ENCODE assay signal across 17 mouse cellular contexts in the genomic region with DNA sequence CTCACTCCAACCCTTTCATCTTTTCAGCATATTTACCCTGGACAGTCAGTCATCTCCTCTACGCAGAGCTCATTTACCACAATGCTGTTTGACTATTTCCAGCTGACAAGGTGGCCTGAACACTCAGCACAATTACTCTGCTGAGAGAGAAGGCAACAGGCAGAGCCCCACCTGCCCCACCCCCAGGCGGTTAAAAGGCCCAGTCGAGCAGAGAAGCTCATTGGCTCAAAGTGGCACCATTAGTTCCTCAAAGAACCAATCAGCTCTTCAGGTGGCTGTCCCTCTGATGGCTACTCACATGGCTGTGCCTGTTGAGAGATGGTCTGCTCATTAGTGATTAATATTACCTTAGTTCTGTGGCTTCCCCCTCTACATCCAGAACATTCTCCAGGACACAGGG. TPM values are rescaled to one million over a fixed set of nuclear protein-coding genes. Genes with fewer than 3 reads are reported as not detected.
DNase-seq lines count a peak whose midpoint lies in the region; ATAC-seq lines count a peak whose summit lies in the region.
"Had no signal": no experiment of that assay in that cellular context is flagged by ENCODE, and none has a peak within 500 bp of the region (broad histone marks: within the 10 kb centered on the region; RNA-seq: fewer than 3 reads in every experiment).

No protein-coding gene starts in this region.

- no peak overlapping the region for H3K4me3 ChIP-seq in neural tube, embryonic 11.5 days (ENCODE audit: low read depth, low read length)
- no peak overlapping the region for H3K4me3 ChIP-seq in limb, embryonic 11.5 days (ENCODE audit: low read depth, low read length)
- H3K4me3 ChIP-seq: embryonic facial prominence, embryonic 13.5 days; heart, embryonic 15.5 days; limb, embryonic 13.5 days had no signal

- no peak overlapping the region for H3K9ac ChIP-seq in neural tube, embryonic 11.5 days (ENCODE audit: low read length)
- no peak overlapping the region for H3K9ac ChIP-seq in limb, embryonic 11.5 days (ENCODE audit: low read length)
- H3K9ac ChIP-seq: embryonic facial prominence, embryonic 13.5 days; heart, embryonic 15.5 days; limb, embryonic 13.5 days; liver, postnatal 0 days had no signal

- peak; percentile 48 for DNase-seq in neural tube, embryonic 11.5 days (ENCODE audit: low spot score)
- no peak for DNase-seq in neural tube, embryonic 10.5 days (ENCODE audit: extremely low spot score, low spot score)
- DNase-seq in embryo, embryonic 9.5 days (ENCODE audit: extremely low spot score), result peak; percentile 31
- DNase-seq in limb, embryonic 11.5 days (ENCODE audit: low spot score), result peak; percentile 56
- DNase-seq in yolk sac, embryonic 10.5 days (ENCODE audit: low spot score), result peak; percentile 52
- no peak for DNase-seq in gastrocnemius, postnatal 25 days
- no peak for DNase-seq in kidney, postnatal 14 days
- DNase-seq in gastrocnemius, postnatal 4 days (ENCODE audit: low spot score in 2 of 2), result no peak
- DNase-seq: adrenal gland, adult 8-10 months; liver, postnatal 0 days; lung, postnatal 4 days; thymus, postnatal 4 days had no signal

- H3K36me3 ChIP-seq in neural tube, embryonic 11.5 days (ENCODE audit: control insufficient read depth, insufficient read depth, low read length), result no peaks in the 10 kb centered on the region
- H3K36me3 ChIP-seq in limb, embryonic 11.5 days (ENCODE audit: control insufficient read depth, insufficient read depth, low read length), result no peaks in the 10 kb centered on the region
- H3K36me3 ChIP-seq: embryonic facial prominence, embryonic 13.5 days; heart, embryonic 15.5 days; limb, embryonic 13.5 days had no signal

- peaks cover 12% of the 10 kb centered on the region for H3K27me3 ChIP-seq in neural tube, embryonic 11.5 days (ENCODE audit: control insufficient read depth, insufficient read depth, low read length)
- peaks cover 10% of the 10 kb centered on the region; the same call in 1 of the 2 replicates for H3K27me3 ChIP-seq in limb, embryonic 11.5 days (ENCODE audit: control insufficient read depth, insufficient read depth, low read length)
- H3K27me3 ChIP-seq: heart, embryonic 15.5 days had no signal

- H3K4me2 ChIP-seq in neural tube, embryonic 11.5 days (ENCODE audit: low read depth), result no peak overlapping the region
- H3K4me2 ChIP-seq in limb, embryonic 11.5 days (ENCODE audit: low read depth, severe bottlenecking), result no peak overlapping the region
- H3K4me2 ChIP-seq: embryonic facial prominence, embryonic 13.5 days; heart, embryonic 15.5 days had no signal

- 57% methylated on average over 3 of the region's 3 CpGs for WGBS in neural tube, embryonic 11.5 days
- WGBS in limb, embryonic 11.5 days, result 34% methylated on average over 3 of the region's 3 CpGs

- H3K27ac ChIP-seq in neural tube, embryonic 11.5 days (ENCODE audit: low read depth, low read length), result no peak overlapping the region
- no peak overlapping the region for H3K27ac ChIP-seq in limb, embryonic 11.5 days (replicated peaks; ENCODE audit: low read depth, low read length)
- H3K27ac ChIP-seq: embryonic facial prominence, embryonic 13.5 days; heart, embryonic 15.5 days; kidney, postnatal 0 days; limb, embryonic 13.5 days had no signal

- ATAC-seq in neural tube, embryonic 11.5 days (ENCODE audit: insufficient read depth, low FRiP score, low TSS enrichment), result no peak
- ATAC-seq in limb, embryonic 11.5 days (ENCODE audit: insufficient number of reproducible peaks, low FRiP score, low TSS enrichment, low read depth), result no peak
- ATAC-seq: inflammation-experienced regulatory T-cells, adult 6 months; liver, postnatal 0 days had no signal

- peaks cover 6% of the 10 kb centered on the region; the same call in 1 of the 2 replicates for H3K4me1 ChIP-seq in neural tube, embryonic 11.5 days (ENCODE audit: control insufficient read depth, insufficient read depth, low read length)
- 0 out of 2 replicates have a peak, but pooled peaks cover 3% of the 10 kb centered on the region for H3K4me1 ChIP-seq in limb, embryonic 11.5 days (ENCODE audit: control insufficient read depth, insufficient read depth, low read length)

- no peaks in the 10 kb centered on the region for H3K9me3 ChIP-seq in neural tube, embryonic 11.5 days (ENCODE audit: control insufficient read depth, low read length)
- no peaks in the 10 kb centered on the region for H3K9me3 ChIP-seq in limb, embryonic 11.5 days (ENCODE audit: control insufficient read depth, low read length)
- H3K9me3 ChIP-seq: embryonic facial prominence, embryonic 13.5 days; heart, embryonic 15.5 days; limb, embryonic 13.5 days had no signal

RNA-seq across cellular contexts. Expression of gene Bend4, which starts 3.5 kb away (rescaled TPM):
- 10.0 and 10.8 TPM in 2 replicates for polyA plus RNA-seq in neural tube, embryonic 11.5 days (2014; fragmentation: Nextera tagmentation; extraction: Ambion mirVana)
- 12.1 and 16.0 TPM in 2 replicates for polyA plus RNA-seq in limb, embryonic 11.5 days (2014; fragmentation: Nextera tagmentation; extraction: Ambion mirVana)
- under 1 TPM; 0.28 to 0.32 TPM for total RNA-seq in gastrocnemius, postnatal 25 days (2021)
- 1 to 10 TPM; 4.9 to 5.0 TPM for total RNA-seq in gastrocnemius, postnatal 4 days (2021)

Comparison
In these comparisons a context has a peak if more than half of its experiments do, and no peak if none do; other contexts are left out.
1. DNase-seq: peak in neural tube, embryonic 11.5 days (single experiment), embryo, embryonic 9.5 days (single experiment), limb, embryonic 11.5 days (single experiment) and yolk sac, embryonic 10.5 days (single experiment); none in neural tube, embryonic 10.5 days (single experiment), gastrocnemius, postnatal 25 days (single experiment), kidney, postnatal 14 days (single experiment) and gastrocnemius, postnatal 4 days (0 of 2).
2. RNA of gene Bend4, which starts 3.5 kb away (total RNA-seq): 4.9 to 5.0 TPM in gastrocnemius, postnatal 4 days; 0.28 to 0.32 TPM in gastrocnemius, postnatal 25 days; every median in the first group is over 4 times any median in the second.